Mouse (Mus musculus): ENCODE measurements at regions not wholly inside any gene's neighbourhood (a gene's known extent, or its start where the extent isn't known, plus 50 kb on each side); places are given as distances from the start of the nearest gene placed in this dataset.

DNA sequence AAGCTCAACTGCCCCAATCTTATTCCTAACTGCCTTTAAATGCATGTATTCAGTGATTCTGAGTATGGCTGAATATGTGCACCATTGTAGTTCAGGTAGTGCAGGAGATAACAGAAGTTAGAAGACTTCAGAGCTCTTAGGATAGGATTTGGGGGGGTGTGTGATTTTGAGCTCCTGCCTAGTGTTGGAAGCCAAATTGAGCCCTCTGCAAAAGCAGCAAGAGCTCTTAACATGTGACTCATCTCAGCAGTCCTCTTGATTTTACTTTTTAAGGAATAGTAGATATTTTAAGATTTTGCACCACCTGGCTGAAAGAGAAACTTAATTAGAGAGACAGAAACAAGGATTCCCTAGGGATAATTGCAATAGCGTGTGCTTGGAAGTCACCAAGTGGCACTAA is 277.3 kb upstream of the Gm597 start:
- in situ Hi-C loops (cut with MboI, MseI): loop anchor here in 1 of 2 experiments (10.0 kb wide), 1 partner anchor 1963 kb away; no protein-coding TSS in a partner anchor

DNA sequence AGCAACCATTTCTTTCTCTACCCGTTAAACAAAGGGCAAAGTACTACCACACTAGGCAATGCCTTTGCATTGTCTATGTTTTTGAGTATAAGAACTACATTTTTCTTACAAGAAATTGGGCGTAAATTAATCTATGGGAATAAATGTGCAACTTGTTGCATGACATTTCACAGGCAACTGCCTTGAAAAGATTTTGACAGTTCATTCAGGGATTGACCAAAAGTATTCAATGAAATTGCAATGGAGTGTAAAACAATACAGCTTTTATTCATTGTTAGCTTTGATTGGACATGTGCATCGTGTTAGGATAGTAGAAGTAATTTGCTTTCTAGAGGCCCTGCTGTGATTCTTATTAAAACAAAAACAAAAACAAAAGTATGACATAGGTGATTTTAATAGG is 233.7 kb upstream of the Gm597 start:
- in situ Hi-C loops (cut with MboI, MseI): no loop called here

DNA sequence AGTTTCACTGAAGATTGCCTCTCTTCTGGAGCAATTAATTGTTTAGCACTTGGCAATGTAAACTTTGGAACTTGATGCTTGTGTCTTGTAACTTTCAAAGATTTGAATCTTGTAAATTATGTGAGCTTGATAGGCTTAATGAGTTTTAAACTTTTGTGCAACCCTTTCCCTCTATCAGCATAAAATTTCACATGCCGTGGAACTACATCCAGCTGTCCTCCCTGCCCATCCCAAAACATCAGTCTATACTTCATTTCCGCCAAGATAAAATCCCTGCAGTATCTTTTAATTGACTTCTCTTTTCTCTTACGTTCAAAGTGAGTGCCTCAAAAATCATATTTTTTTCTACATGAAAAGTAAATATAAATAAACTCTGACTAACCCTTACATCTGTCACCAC is 221.1 kb upstream of the Gm597 start:
- in situ Hi-C loops (cut with MboI, MseI): no loop called here

DNA sequence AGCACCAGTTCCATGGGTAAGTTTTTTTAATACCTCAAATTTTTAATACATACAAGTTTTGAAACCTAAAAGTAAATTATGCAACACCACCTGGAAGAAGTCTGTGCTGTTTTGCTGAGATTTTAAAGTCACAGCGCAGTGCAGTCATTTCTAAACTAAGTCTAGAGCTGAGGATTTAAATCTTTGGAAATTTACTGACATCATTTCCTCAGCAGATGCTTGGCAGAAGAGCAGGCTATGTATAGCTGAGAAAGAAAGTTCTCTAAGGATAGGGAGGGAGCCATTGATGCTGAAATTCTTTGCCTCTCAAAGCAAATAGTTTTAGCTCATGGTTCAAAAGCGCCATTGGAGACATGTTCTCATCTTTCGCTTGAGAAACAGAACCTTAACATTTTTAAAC is 190.9 kb upstream of the Gm597 start:
- in situ Hi-C loops (cut with MboI, MseI): no loop called here

Data from T-helper 17 cell (primary cell).